Mouse (Mus musculus) C3H10T1/2 (cell line): ENCODE data around the gene H60c. TPM values are rescaled to one million over a fixed set of nuclear protein-coding genes. Genes with fewer than 3 reads are reported as not detected.

ENCODE experiments used
- polyA plus RNA-seq, 2 experiments: library from polyadenylated mRNA; unstranded; fragments of >200 nt; fragmentation: generic; extraction: Trizol; gene quantifications; one replicate each; pipeline ENCODE4 v1.2.1; 2012; ENCODE audit warnings: missing spikeins in 2 of 2

The H60c gene
- polyA plus RNA-seq, result not detected

DNA sequence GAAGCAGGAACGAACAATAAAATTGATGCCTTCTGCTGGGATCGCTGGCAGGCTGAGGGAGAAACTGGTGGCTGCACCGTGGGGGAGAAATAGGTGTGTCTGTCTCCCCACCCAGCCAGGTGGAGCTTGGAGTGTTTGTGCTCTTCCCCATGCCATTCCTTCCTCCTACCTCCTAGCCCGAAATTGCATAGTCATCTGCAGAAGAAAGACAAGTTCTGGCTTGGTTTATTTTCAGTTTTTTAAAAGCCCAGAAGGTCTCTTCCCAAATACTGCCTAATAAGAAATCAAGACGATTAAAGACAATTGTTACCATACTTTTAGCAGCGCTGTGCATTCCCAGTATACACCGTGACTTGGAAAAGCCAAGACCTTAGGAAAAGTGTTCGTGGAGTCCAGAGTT is at the start of gene H60c:
Gene H60c (minus strand): TSS at position 101 of the 400 bp plus-strand sequence.

Other genes with a start within 250 kb of the H60c start
- under 1 TPM; 0.01 to 0.15 TPM for gene Ppp1r14c, start 98.3 kb upstream of the H60c start, polyA plus RNA-seq